Mouse (Mus musculus) megakaryocyte, embryonic 14.5 days (primary cell): ENCODE results near the gene Arhgap23.

Source experiments
- FLI1 ChIP-seq: IDR thresholded peaks from 2 replicates; pipeline ENCODE4 v1.6.1; 2012; ENCODE audit warnings: low read length, inconsistent platforms, mixed read lengths
- GATA1 ChIP-seq: IDR thresholded peaks from 3 replicates; pipeline ENCODE4 v1.6.1; 2012; ENCODE audit warnings: mixed read lengths, low read length, inconsistent platforms, borderline replicate concordance

- no peak for TF ChIP-seq GATA1
- no peak for TF ChIP-seq FLI1
Observed at GRCm38 (mm10) chr11:97521741-97522474, 106.6 kb downstream of the Arhgap23 start.
